Mouse (Mus musculus) liver, embryonic 15.5 days (tissue): ENCODE measurements around the gene Cobl. TPM values are rescaled to one million over a fixed set of nuclear protein-coding genes. Genes with fewer than 3 reads are reported as not detected.

Source experiments
- ATAC-seq: fragments of 200-750 bp; cut with Nextera tagmentation; 2 replicates; pipeline ENCODE4 v1.8.0; 2017; ENCODE audit warnings: moderate number of reproducible peaks, mild to moderate bottlenecking, moderate library complexity; ENCODE audit not compliant: insufficient read depth
- H3K27ac ChIP-seq: fragments of 300-500 bp; sonication (generic); replicated peaks from 2 replicates; pipeline ENCODE4 v1.5.1; 2015; ENCODE audit warnings: mild to moderate bottlenecking, inconsistent platforms
- H3K27me3 ChIP-seq: fragments of 300-500 bp; sonication (generic); 2 replicates; pipeline ENCODE4 v1.6.1; 2015; ENCODE audit warnings: mild to moderate bottlenecking, inconsistent platforms
- H3K36me3 ChIP-seq: fragments of 300-500 bp; sonication (generic); replicated peaks from 2 replicates; pipeline ENCODE4 v1.6.1; 2015; ENCODE audit warnings: moderate library complexity, mild to moderate bottlenecking, inconsistent platforms
- H3K4me1 ChIP-seq: fragments of 300-500 bp; sonication (generic); replicated peaks from 2 replicates; pipeline ENCODE4 v1.6.1; 2015; ENCODE audit warnings: inconsistent platforms
- H3K4me2 ChIP-seq: fragments of 300-500 bp; sonication (generic); 2 replicates; pipeline ENCODE4 v1.6.1; 2015; ENCODE audit warnings: moderate library complexity, mild to moderate bottlenecking, inconsistent platforms
- H3K4me3 ChIP-seq: fragments of 300-500 bp; sonication (generic); replicated peaks from 2 replicates; pipeline ENCODE4 v1.5.1; 2015; ENCODE audit warnings: mild to moderate bottlenecking, inconsistent platforms
- H3K9ac ChIP-seq: fragments of 300-500 bp; sonication (generic); 2 replicates; pipeline ENCODE4 v1.6.1; 2015; ENCODE audit warnings: moderate library complexity, mild to moderate bottlenecking, inconsistent platforms
- H3K9me3 ChIP-seq: fragments of 300-500 bp; sonication (generic); replicated peaks from 2 replicates; pipeline ENCODE4 v1.6.1; 2016; ENCODE audit warnings: inconsistent platforms
- WGBS: fragments of 180-500 bp; shearing (Covaris S2); methylation state at CpG from one replicate; pipeline ENCODE4 v1.1.7; 2015; ENCODE audit warnings: mixed read lengths; ENCODE audit not compliant: insufficient replicate concordance; 5-methylcytosine and 5-hydroxymethylcytosine counted together
- polyA plus RNA-seq: library from polyadenylated mRNA; unstranded; fragments of >200 nt; fragmentation: Nextera tagmentation; extraction: Ambion mirVana; gene quantifications from 2 replicates; pipeline ENCODE4 v1.2.1, GENCODE M21; 2015

The Cobl gene
- 2.6 and 3.2 TPM in 2 replicates for polyA plus RNA-seq

- ATAC-seq = peak; percentile 42
- WGBS = under 1% methylated on average over 88 of the region's 89 CpGs
- H3K27me3 ChIP-seq = peaks cover 25% of the 10 kb centered on the region
- no peak within 1 kb of the TSS for H3K27ac ChIP-seq
- H3K4me3 ChIP-seq = peak within 1 kb of the TSS; percentile 54
- H3K9me3 ChIP-seq = no peaks in the 10 kb centered on the region
- H3K9ac ChIP-seq = no peak within 1 kb of the TSS; the same call in 1 of the 2 replicates
- H3K4me2 ChIP-seq = peak within 1 kb of the TSS; percentile 56
- no peaks in the 10 kb centered on the region for H3K4me1 ChIP-seq
- no peaks in the 10 kb centered on the region for H3K36me3 ChIP-seq
Measured at GRCm38 (mm10) chr11:12464181-12465162, at the start of gene Cobl. Gene Cobl (minus strand): TSS chr11:12464960.

- 50% methylated on average over 5 of the region's 5 CpGs for WGBS
- no peak overlapping the region for H3K4me2 ChIP-seq
- H3K27ac ChIP-seq = no peak overlapping the region
- H3K9ac ChIP-seq = no peak overlapping the region
- no peaks in the 10 kb centered on the region for H3K36me3 ChIP-seq
- H3K4me1 ChIP-seq = no peaks in the 10 kb centered on the region
- no peaks in the 10 kb centered on the region for H3K27me3 ChIP-seq
- no peak overlapping the region for H3K4me3 ChIP-seq
- no peaks in the 10 kb centered on the region for H3K9me3 ChIP-seq
- no peak for ATAC-seq
Measured at GRCm38 (mm10) chr11:12513796-12514195, 49.0 kb upstream of the Cobl start.

GRCm38 (mm10) chr11:12506371-12506890 lies 41.7 kb upstream of the Cobl start:
- no peaks in the 10 kb centered on the region for H3K36me3 ChIP-seq
- no peak for ATAC-seq
- H3K9ac ChIP-seq = no peak overlapping the region
- H3K4me3 ChIP-seq = no peak overlapping the region
- H3K9me3 ChIP-seq = no peaks in the 10 kb centered on the region
- 74% methylated on average over 6 of the region's 6 CpGs for WGBS
- H3K27me3 ChIP-seq = no peaks in the 10 kb centered on the region
- no peak overlapping the region for H3K27ac ChIP-seq
- no peaks in the 10 kb centered on the region for H3K4me1 ChIP-seq
- no peak overlapping the region for H3K4me2 ChIP-seq

GRCm38 (mm10) chr11:12503756-12504155 lies 39.0 kb upstream of the Cobl start:
- H3K27ac ChIP-seq = no peak overlapping the region
- H3K4me2 ChIP-seq = no peak overlapping the region
- no peak for ATAC-seq
- no peaks in the 10 kb centered on the region for H3K4me1 ChIP-seq
- no peaks in the 10 kb centered on the region for H3K36me3 ChIP-seq
- no peak overlapping the region for H3K9ac ChIP-seq
- 63% methylated on average over 4 of the region's 4 CpGs for WGBS
- H3K4me3 ChIP-seq = no peak overlapping the region
- H3K27me3 ChIP-seq = no peaks in the 10 kb centered on the region
- H3K9me3 ChIP-seq = no peaks in the 10 kb centered on the region

- Histone ChIP-seq H3K9me3 (no peaks in the 10 kb centered on the region), H3K4me1 (no peaks in the 10 kb centered on the region), H3K36me3 (no peaks in the 10 kb centered on the region), H3K27me3 (no peaks in the 10 kb centered on the region), H3K9ac (no peak overlapping the region), H3K27ac (no peak overlapping the region), H3K4me2 (no peak overlapping the region), H3K4me3 (no peak overlapping the region)
- WGBS = 49% methylated on average over 3 of the region's 3 CpGs
- no peak for ATAC-seq
Measured at GRCm38 (mm10) chr11:12501721-12502120, 37.0 kb upstream of the Cobl start.

GRCm38 (mm10) chr11:12493791-12494190 lies 29.0 kb upstream of the Cobl start:
- Histone ChIP-seq H3K4me1 (no peaks in the 10 kb centered on the region), H3K27ac (no peak overlapping the region), H3K4me2 (no peak overlapping the region), H3K4me3 (no peak overlapping the region), H3K36me3 (no peaks in the 10 kb centered on the region), H3K9ac (no peak overlapping the region), H3K27me3 (no peaks in the 10 kb centered on the region), H3K9me3 (no peaks in the 10 kb centered on the region)
- ATAC-seq = no peak

- no peak for ATAC-seq
- no peaks in the 10 kb centered on the region for H3K9me3 ChIP-seq
- H3K9ac ChIP-seq = no peak overlapping the region
- H3K4me3 ChIP-seq = no peak overlapping the region
- WGBS = 53% methylated on average over 3 of the region's 3 CpGs
- no peak overlapping the region for H3K27ac ChIP-seq
- H3K4me1 ChIP-seq = no peaks in the 10 kb centered on the region
- no peaks in the 10 kb centered on the region for H3K27me3 ChIP-seq
- H3K36me3 ChIP-seq = no peaks in the 10 kb centered on the region
- no peak overlapping the region for H3K4me2 ChIP-seq
Measured at GRCm38 (mm10) chr11:12479856-12480403, 15.2 kb upstream of the Cobl start.

- Histone ChIP-seq H3K27ac (0 out of 2 replicates have a peak overlapping the region, but pooled peaks have one; percentile 9), H3K36me3 (no peaks in the 10 kb centered on the region), H3K4me2 (no peak overlapping the region), H3K9ac (no peak overlapping the region), H3K4me1 (no peaks in the 10 kb centered on the region), H3K27me3 (no peaks in the 10 kb centered on the region), H3K4me3 (no peak overlapping the region), H3K9me3 (no peaks in the 10 kb centered on the region)
- 49% methylated on average over 5 of the region's 5 CpGs for WGBS
- ATAC-seq = no peak
Measured at GRCm38 (mm10) chr11:12474299-12474935, 9.7 kb upstream of the Cobl start.

GRCm38 (mm10) chr11:12473625-12474298 lies 9.0 kb upstream of the Cobl start:
- WGBS = 47% methylated on average over 5 of the region's 5 CpGs
- Histone ChIP-seq H3K4me1 (no peaks in the 10 kb centered on the region), H3K27ac (no peak overlapping the region), H3K36me3 (no peaks in the 10 kb centered on the region), H3K27me3 (no peaks in the 10 kb centered on the region), H3K9ac (no peak overlapping the region), H3K4me2 (no peak overlapping the region; the same call in 1 of the 2 replicates), H3K4me3 (no peak overlapping the region), H3K9me3 (no peaks in the 10 kb centered on the region)
- ATAC-seq = no peak

- H3K27ac ChIP-seq = no peak overlapping the region
- H3K4me3 ChIP-seq = no peak overlapping the region
- H3K9ac ChIP-seq = no peak overlapping the region
- ATAC-seq = no peak
- H3K27me3 ChIP-seq = peaks cover 13% of the 10 kb centered on the region
- 29% methylated on average over 1 of the region's 1 CpGs for WGBS
- no peaks in the 10 kb centered on the region for H3K36me3 ChIP-seq
- no peaks in the 10 kb centered on the region for H3K4me1 ChIP-seq
- no peak overlapping the region for H3K4me2 ChIP-seq
- H3K9me3 ChIP-seq = no peaks in the 10 kb centered on the region
Measured at GRCm38 (mm10) chr11:12469638-12470037, 4.9 kb upstream of the Cobl start.
